Mouse (Mus musculus): ENCODE measurements around the gene AC129217.1. TPM values are rescaled to one million over a fixed set of nuclear protein-coding genes. Genes with fewer than 3 reads are reported as not detected.
"Not testable (repeated sequence)": the region's sequence is repeated elsewhere in the genome, so short reads cannot be mapped to it uniquely, and the experiment has no call there.

AC129217.1 gene
- polyA plus RNA-seq, 1 experiment from 2014 or later, result not detected

DNA sequence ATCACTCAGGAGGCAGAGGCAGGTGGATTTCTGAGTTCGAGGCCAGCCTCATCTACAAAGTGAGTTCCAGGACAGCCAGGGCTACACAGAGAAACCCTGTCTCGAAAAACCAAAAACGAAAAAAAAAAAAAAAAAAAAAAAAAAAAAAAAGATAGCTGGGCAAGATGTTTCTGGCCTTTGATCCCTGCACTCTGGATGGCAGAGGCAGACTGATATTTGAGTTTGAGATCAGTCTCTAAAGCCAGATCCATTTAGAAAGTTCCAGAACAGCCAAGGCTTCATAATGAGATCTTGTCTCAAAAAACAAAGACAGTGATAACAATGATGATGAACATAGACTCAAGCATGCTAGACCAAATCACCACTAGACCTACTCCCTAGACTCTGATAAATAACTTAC lies 40.8 kb downstream of the AC129217.1 start:
- H3K27ac ChIP-seq (replicated peaks; ENCODE audit: low read depth, low read length); H3K36me3 ChIP-seq (ENCODE audit: control insufficient read depth, insufficient read depth, low read length); H3K9me3 ChIP-seq (ENCODE audit: control insufficient read depth, low read length); DNase-seq (ENCODE audit: low spot score); H3K4me3 ChIP-seq (ENCODE audit: low read depth, low read length); H3K4me1 ChIP-seq (ENCODE audit: control insufficient read depth, insufficient read depth, low read length); H3K9ac ChIP-seq (ENCODE audit: low read length); H3K27me3 ChIP-seq (ENCODE audit: control insufficient read depth, insufficient read depth, low read length); ATAC-seq (ENCODE audit: insufficient number of reproducible peaks, low FRiP score, low TSS enrichment, low read depth): not testable (repeated sequence)
- 0 out of 2 replicates have a peak overlapping the region, but pooled peaks have one; percentile 55 for H3K4me2 ChIP-seq (ENCODE audit: low read depth, severe bottlenecking)
- 76% methylated on average over 3 of the region's 3 CpGs for WGBS

DNA sequence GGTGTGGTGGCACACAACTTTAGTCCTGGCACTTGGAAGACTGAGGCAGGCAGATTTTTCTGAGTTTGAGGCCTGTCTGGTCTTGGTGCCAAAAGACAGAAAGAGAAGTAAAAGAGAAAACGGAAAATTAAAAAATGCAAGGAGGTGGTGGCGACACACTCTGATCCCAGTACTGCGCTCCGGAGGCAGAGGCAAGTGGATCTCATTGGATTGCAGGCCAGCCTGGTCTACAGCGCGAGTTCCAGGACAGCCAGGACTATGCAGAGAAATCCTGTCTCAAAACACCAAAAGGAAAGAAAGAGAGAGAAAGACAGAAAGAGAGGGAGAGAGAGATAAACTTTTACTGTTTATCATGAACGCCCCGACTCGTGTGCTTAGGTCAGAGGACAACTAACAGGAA lies 41.3 kb downstream of the AC129217.1 start:
- peak overlapping the region; percentile 78 for H3K9ac ChIP-seq (ENCODE audit: low read length)
- ATAC-seq (ENCODE audit: insufficient number of reproducible peaks, low FRiP score, low TSS enrichment, low read depth), result peak; percentile 1; the same call in 1 of the 2 replicates
- no peaks in the 10 kb centered on the region for H3K9me3 ChIP-seq (ENCODE audit: control insufficient read depth, low read length)
- peaks cover 8% of the 10 kb centered on the region for H3K36me3 ChIP-seq (ENCODE audit: control insufficient read depth, insufficient read depth, low read length)
- H3K4me1 ChIP-seq (ENCODE audit: control insufficient read depth, insufficient read depth, low read length), result peaks cover 5% of the 10 kb centered on the region; the same call in 1 of the 2 replicates
- peak overlapping the region; percentile 74 for H3K4me3 ChIP-seq (ENCODE audit: low read depth, low read length)
- DNase-seq (ENCODE audit: low spot score), result no peak
- no peak overlapping the region for H3K27ac ChIP-seq (replicated peaks; ENCODE audit: low read depth, low read length)
- H3K27me3 ChIP-seq (ENCODE audit: control insufficient read depth, insufficient read depth, low read length), result no peaks in the 10 kb centered on the region
- H3K4me2 ChIP-seq (ENCODE audit: low read depth, severe bottlenecking), result peak overlapping the region; percentile 55
- 58% methylated on average over 9 of the region's 9 CpGs for WGBS

DNA sequence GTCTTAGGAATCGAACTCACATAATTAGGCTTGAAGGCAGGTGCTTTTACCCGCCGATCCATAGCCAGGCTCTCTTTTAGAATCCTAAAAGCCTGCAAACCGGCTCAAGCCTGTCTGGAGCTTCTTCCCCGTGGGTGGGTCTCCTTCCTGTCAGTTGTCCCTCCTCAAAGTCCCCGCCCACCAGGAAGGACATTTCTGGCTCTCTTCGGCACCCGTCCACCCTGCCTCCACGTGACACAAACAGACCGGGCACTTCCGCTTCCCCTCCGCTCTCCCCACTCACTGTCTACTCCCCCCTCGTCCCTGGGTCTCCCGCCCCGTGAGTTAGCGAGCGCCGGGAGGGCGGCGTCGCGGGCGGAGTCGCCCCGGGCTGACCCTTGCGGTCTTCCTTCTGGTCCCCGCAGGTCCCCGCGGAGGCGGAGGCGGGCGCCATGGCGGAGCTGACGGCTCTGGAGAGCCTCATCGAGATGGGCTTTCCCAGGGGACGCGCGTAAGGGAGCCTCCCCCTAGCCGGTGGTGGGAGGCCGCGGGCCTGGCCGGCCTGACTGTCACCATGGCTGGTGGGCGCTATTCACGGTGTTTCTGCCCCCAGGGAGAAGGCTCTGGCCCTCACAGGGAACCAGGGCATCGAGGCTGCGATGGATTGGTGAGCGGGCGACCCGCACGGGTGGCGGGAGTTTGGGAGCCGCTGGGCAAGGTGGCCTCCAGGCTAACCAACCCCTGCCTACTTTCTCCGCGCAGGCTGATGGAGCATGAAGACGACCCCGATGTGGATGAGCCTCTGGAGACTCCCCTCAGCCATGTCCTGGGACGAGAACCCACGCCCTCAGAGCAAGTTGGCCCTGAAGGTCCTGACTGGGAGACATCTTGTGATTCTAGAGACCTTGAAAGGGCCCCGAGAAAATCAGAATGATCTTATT lies 42.0 kb downstream of the AC129217.1 start, which contains the start of gene Ubxn1:
Gene Ubxn1 (plus strand): TSS at position 230 of the 920 bp plus-strand sequence.
- H3K9me3 ChIP-seq (ENCODE audit: control insufficient read depth, low read length), result no peaks in the 10 kb centered on the region
- no peaks in the 10 kb centered on the region for H3K27me3 ChIP-seq (ENCODE audit: control insufficient read depth, insufficient read depth, low read length)
- H3K9ac ChIP-seq (ENCODE audit: low read length), result peak within 1 kb of the TSS; percentile 78
- peaks cover 8% of the 10 kb centered on the region for H3K36me3 ChIP-seq (ENCODE audit: control insufficient read depth, insufficient read depth, low read length)
- H3K4me3 ChIP-seq (ENCODE audit: low read depth, low read length), result peak within 1 kb of the TSS; percentile 74
- ATAC-seq (ENCODE audit: insufficient number of reproducible peaks, low FRiP score, low TSS enrichment, low read depth), result peak; percentile 95
- WGBS, result under 1% methylated on average over 59 of the region's 59 CpGs
- peak; percentile 95 for DNase-seq (ENCODE audit: low spot score)
- H3K27ac ChIP-seq (replicated peaks; ENCODE audit: low read depth, low read length), result no peak within 1 kb of the TSS; the same call in 1 of the 2 replicates
- H3K4me1 ChIP-seq (ENCODE audit: control insufficient read depth, insufficient read depth, low read length), result peaks cover 5% of the 10 kb centered on the region; the same call in 1 of the 2 replicates
- peak within 1 kb of the TSS; percentile 55 for H3K4me2 ChIP-seq (ENCODE audit: low read depth, severe bottlenecking)

- Histone ChIP-seq H3K4me1 (ENCODE audit: control insufficient read depth, insufficient read depth, low read length) (peaks cover 5% of the 10 kb centered on the region; the same call in 1 of the 2 replicates), H3K27ac (replicated peaks; ENCODE audit: low read depth, low read length) (no peak overlapping the region), H3K4me2 (ENCODE audit: low read depth, severe bottlenecking) (peak overlapping the region; percentile 55), H3K27me3 (ENCODE audit: control insufficient read depth, insufficient read depth, low read length) (no peaks in the 10 kb centered on the region), H3K9ac (ENCODE audit: low read length) (peak overlapping the region; percentile 78), H3K36me3 (ENCODE audit: control insufficient read depth, insufficient read depth, low read length) (peaks cover 8% of the 10 kb centered on the region), H3K4me3 (ENCODE audit: low read depth, low read length) (peak overlapping the region; percentile 74), H3K9me3 (ENCODE audit: control insufficient read depth, low read length) (no peaks in the 10 kb centered on the region)
- ATAC-seq (ENCODE audit: insufficient number of reproducible peaks, low FRiP score, low TSS enrichment, low read depth), result no peak
- DNase-seq (ENCODE audit: low spot score), result no peak
- 78% methylated on average over 10 of the region's 10 CpGs for WGBS
Measured at GRCm38 (mm10) chr19:8872266-8872840, 42.8 kb downstream of the AC129217.1 start.

GRCm38 (mm10) chr19:8875031-8875430 lies 45.5 kb downstream of the AC129217.1 start:
- H3K9me3 ChIP-seq (ENCODE audit: control insufficient read depth, low read length), result no peaks in the 10 kb centered on the region
- no peak overlapping the region for H3K4me3 ChIP-seq (ENCODE audit: low read depth, low read length)
- H3K36me3 ChIP-seq (ENCODE audit: control insufficient read depth, insufficient read depth, low read length), result peaks cover 8% of the 10 kb centered on the region
- no peaks in the 10 kb centered on the region for H3K27me3 ChIP-seq (ENCODE audit: control insufficient read depth, insufficient read depth, low read length)
- WGBS, result 93% methylated on average over 7 of the region's 7 CpGs
- DNase-seq (ENCODE audit: low spot score) (no peak), ATAC-seq (ENCODE audit: insufficient number of reproducible peaks, low FRiP score, low TSS enrichment, low read depth) (no peak)
- peaks cover 5% of the 10 kb centered on the region; the same call in 1 of the 2 replicates for H3K4me1 ChIP-seq (ENCODE audit: control insufficient read depth, insufficient read depth, low read length)
- no peak overlapping the region for H3K4me2 ChIP-seq (ENCODE audit: low read depth, severe bottlenecking)
- H3K27ac ChIP-seq (replicated peaks; ENCODE audit: low read depth, low read length), result no peak overlapping the region
- H3K9ac ChIP-seq (ENCODE audit: low read length), result no peak overlapping the region

DNA sequence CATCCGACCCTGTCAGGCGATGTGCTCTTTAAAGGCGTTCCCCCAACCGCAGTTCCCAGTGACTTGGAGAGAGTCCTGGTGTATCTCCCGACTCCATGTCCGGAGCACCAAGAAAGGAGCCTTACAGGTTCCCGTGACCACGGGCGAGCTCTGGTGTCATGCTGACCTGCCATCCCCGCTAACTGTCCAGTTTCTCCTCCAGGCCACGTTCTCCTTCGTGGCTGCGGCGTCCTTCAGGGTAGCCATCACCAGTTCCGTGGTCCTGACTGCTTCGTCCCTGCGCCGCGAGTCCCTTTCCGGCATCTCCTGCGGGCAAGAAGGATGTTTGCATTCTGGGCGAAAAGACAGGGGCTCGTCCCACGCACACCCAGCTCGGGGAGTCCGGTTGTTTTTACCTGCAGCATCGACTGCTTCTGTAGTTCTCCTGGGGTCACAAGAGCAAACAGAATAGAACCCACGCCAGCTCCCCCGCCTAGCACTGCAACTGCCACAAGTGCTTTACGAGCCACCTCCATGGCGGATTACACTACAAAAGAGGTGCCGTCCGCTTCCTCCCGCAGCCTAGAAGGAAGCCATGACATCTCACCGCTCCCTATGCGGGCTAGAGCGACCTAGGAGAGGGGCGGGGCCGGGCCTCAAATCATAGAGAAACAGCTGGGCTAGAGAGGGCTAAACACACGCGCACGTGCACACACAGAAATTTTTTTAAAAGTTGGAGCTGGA lies 50.9 kb downstream of the AC129217.1 start, which contains the start of gene Uqcc3:
Gene Uqcc3 (minus strand): TSS at position 613 of the 723 bp plus-strand sequence.
- Histone ChIP-seq H3K27me3 (ENCODE audit: control insufficient read depth, insufficient read depth, low read length) (no peaks in the 10 kb centered on the region), H3K27ac (replicated peaks; ENCODE audit: low read depth, low read length) (no peak within 1 kb of the TSS; the same call in 1 of the 2 replicates), H3K36me3 (ENCODE audit: control insufficient read depth, insufficient read depth, low read length) (no peaks in the 10 kb centered on the region; the same call in 1 of the 2 replicates), H3K4me2 (ENCODE audit: low read depth, severe bottlenecking) (peak within 1 kb of the TSS; percentile 59), H3K4me1 (ENCODE audit: control insufficient read depth, insufficient read depth, low read length) (no peaks in the 10 kb centered on the region), H3K9ac (ENCODE audit: low read length) (peak within 1 kb of the TSS; percentile 65), H3K4me3 (ENCODE audit: low read depth, low read length) (peak within 1 kb of the TSS; percentile 51), H3K9me3 (ENCODE audit: control insufficient read depth, low read length) (no peaks in the 10 kb centered on the region)
- DNase-seq (ENCODE audit: low spot score), result peak; percentile 86
- under 1% methylated on average over 42 of the region's 42 CpGs for WGBS
- ATAC-seq (ENCODE audit: insufficient number of reproducible peaks, low FRiP score, low TSS enrichment, low read depth), result peak; percentile 94

DNA sequence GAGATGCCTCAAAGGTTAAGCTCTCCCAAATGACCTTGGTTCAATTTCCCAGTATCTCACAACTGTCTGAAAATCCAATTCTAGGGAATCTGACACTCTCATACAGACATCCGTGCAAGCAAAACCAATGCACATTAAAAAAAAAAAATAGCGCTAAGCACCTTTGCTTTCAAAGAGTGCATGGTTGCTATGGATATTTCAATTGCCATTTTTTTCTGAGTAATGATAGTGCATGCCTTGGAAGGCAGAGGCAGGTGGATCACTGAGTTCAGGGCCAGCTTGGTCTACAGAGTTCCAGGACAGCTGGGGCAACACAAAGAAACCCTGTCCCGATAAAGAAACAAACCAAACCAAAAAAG lies 51.4 kb downstream of the AC129217.1 start:
- 20% methylated on average over 3 of the region's 3 CpGs for WGBS
- H3K27me3 ChIP-seq (ENCODE audit: control insufficient read depth, insufficient read depth, low read length), result no peaks in the 10 kb centered on the region
- H3K4me2 ChIP-seq (ENCODE audit: low read depth, severe bottlenecking), result peak overlapping the region; percentile 59
- ATAC-seq (ENCODE audit: insufficient number of reproducible peaks, low FRiP score, low TSS enrichment, low read depth) (no peak), DNase-seq (ENCODE audit: low spot score) (no peak)
- H3K9ac ChIP-seq (ENCODE audit: low read length), result peak overlapping the region; percentile 65
- no peaks in the 10 kb centered on the region for H3K4me1 ChIP-seq (ENCODE audit: control insufficient read depth, insufficient read depth, low read length)
- H3K9me3 ChIP-seq (ENCODE audit: control insufficient read depth, low read length), result no peaks in the 10 kb centered on the region
- peak overlapping the region; percentile 51 for H3K4me3 ChIP-seq (ENCODE audit: low read depth, low read length)
- no peaks in the 10 kb centered on the region; the same call in 1 of the 2 replicates for H3K36me3 ChIP-seq (ENCODE audit: control insufficient read depth, insufficient read depth, low read length)
- H3K27ac ChIP-seq (replicated peaks; ENCODE audit: low read depth, low read length), result no peak overlapping the region

DNA sequence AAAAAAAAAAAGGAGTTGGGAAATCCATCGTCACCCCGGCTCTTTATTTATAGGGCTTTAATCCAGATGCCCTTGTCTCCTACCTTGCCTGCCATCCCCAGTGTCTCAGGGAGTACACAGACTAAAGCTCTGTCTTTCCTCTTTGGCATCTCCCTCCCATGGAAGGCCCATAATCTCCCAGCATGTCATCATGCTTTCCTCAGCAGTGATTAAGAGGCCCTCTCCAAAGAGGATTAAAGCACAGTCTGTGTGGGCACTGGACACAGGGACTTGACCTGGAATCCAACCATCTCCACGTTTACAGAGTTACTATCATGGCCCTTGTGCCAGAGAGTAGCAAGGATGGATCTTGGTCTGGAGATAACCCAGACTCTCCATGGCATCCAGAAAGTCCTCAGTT lies 54.0 kb downstream of the AC129217.1 start, which contains the start of the genes Lbhd1 and Gm49403:
Gene Lbhd1 (plus strand): TSS at position 117 of the 400 bp plus-strand sequence.
Gene Gm49403 (plus strand): TSS at position 315 of the 400 bp plus-strand sequence.
- H3K27ac ChIP-seq (replicated peaks; ENCODE audit: low read depth, low read length), result no peak within 1 kb of the TSS
- no peaks in the 10 kb centered on the region for H3K9me3 ChIP-seq (ENCODE audit: control insufficient read depth, low read length)
- H3K27me3 ChIP-seq (ENCODE audit: control insufficient read depth, insufficient read depth, low read length), result no peaks in the 10 kb centered on the region
- no peaks in the 10 kb centered on the region for H3K36me3 ChIP-seq (ENCODE audit: control insufficient read depth, insufficient read depth, low read length)
- DNase-seq (ENCODE audit: low spot score) (no peak), ATAC-seq (ENCODE audit: insufficient number of reproducible peaks, low FRiP score, low TSS enrichment, low read depth) (no peak)
- no peak within 1 kb of the TSS for H3K4me3 ChIP-seq (ENCODE audit: low read depth, low read length)
- H3K4me2 ChIP-seq (ENCODE audit: low read depth, severe bottlenecking), result no peak within 1 kb of the TSS
- H3K4me1 ChIP-seq (ENCODE audit: control insufficient read depth, insufficient read depth, low read length), result peaks cover 6% of the 10 kb centered on the region; the same call in 1 of the 2 replicates
- H3K9ac ChIP-seq (ENCODE audit: low read length), result no peak within 1 kb of the TSS
- 77% methylated on average over 3 of the region's 3 CpGs for WGBS

Data from limb, embryonic 11.5 days (tissue).